Mouse (Mus musculus): ENCODE measurements at regions not wholly inside any gene's neighbourhood (a gene's known extent, or its start where the extent isn't known, plus 50 kb on each side); places are given as distances from the start of the nearest gene placed in this dataset.
A peak's percentile ranks its signal among the peaks of the same experiment; 100 is the strongest.

DNA sequence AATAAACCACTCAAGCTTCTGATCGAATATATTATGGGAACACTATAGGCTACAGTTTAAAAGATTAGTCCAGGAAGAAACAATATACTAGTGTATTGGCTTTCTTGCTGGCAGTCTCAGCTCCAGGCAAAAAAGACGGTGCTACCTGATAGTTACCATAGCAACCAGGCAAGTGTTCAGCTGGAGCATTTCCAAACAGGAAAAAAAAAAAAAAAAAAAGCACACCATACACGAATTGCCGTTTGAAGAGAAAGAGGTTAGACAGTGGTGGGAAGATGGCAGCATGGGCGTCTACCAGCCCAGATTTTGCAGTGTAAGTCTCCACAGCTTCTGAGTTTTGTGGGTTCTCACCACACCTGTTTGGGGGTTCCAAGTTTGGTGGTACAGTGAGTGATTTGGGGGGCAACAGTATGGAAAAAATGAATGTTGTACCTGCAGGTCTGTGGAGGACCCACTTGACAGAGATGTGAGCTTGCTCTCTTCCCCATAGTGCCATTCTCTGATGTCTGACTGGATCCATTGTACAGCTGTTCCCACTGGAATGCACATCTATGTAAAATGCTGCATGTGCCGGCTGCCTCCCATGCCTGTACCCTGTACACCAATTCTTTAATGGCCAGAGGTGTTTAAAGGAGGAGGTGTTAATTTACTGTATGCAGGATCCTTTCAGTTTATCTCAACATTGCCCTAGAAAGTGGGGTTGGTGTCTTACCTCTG lies 89.0 kb upstream of the 4933402D24Rik start:
- peak; percentile 4 for DNase-seq (ENCODE audit: low read depth, low spot score)
- WGBS: 27% methylated on average over 6 of the region's 6 CpGs

- no peak for DNase-seq (ENCODE audit: low read depth, low spot score)
- 39% methylated on average over 5 of the region's 5 CpGs for WGBS
Observed at GRCm38 (mm10) chr1:63857468-63857867, 88.4 kb upstream of the 4933402D24Rik start.

DNA sequence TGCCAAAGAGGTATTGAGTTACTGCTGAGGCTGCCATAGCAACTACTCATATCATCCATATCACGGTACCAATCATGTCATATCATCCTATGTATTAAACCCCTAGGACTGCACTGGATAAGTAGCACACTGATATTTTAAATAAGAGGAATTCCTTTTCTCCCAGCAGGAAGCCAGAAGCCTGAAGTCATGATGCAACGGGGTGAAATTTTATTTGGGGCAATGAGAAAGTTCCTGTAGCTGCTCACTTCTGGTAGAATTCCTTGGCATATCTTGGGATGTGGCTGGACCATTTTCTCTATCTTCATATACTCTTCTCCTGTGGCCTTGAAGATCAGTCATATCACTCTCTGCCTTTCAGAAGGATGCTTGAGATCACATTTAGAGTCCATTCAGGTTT lies 87.3 kb upstream of the 4933402D24Rik start:
- DNase-seq (ENCODE audit: low read depth, low spot score): no peak
- WGBS: 90% methylated on average over 2 of the region's 2 CpGs

- 58% methylated on average over 3 of the region's 3 CpGs for WGBS
- no peak for DNase-seq (ENCODE audit: low read depth, low spot score)
Observed at GRCm38 (mm10) chr1:63854794-63855193, 85.7 kb upstream of the 4933402D24Rik start.

DNA sequence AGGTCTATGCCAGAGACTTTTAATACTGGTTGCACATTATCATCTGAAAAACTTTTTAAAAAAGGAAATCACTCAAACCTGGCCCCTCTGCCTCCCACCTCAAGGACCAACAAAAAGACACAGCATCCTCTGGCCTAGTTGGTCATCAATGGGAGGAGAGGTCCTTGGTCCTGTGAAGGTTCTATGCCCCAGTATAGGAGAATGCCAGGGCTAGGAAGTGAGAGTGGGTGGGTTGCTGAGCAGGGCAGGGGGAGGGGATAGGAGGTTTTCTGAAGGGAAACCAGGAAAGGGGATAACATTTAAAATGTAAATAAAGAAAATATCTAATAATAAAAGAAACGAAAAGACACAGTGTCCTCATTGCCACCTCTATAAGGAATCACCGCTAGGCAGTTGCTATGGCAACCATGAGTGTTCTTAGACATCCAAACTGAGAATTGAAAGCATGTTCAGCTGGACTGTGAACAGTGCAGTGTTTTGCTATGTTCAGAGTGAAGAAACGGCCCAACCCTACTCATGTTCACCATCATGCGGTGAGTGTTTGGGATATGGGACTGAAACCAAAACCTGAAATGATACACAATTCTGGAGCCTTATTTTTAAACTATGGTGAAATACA lies 82.5 kb upstream of the 4933402D24Rik start:
- DNase-seq (ENCODE audit: low read depth, low spot score): no peak
- 82% methylated on average over 4 of the region's 4 CpGs for WGBS

- 37% methylated on average over 3 of the region's 3 CpGs for WGBS
- DNase-seq (ENCODE audit: low read depth, low spot score): no peak
Observed at GRCm38 (mm10) chr1:63850262-63850661, 81.2 kb upstream of the 4933402D24Rik start.

- DNase-seq (ENCODE audit: low read depth, low spot score): no peak
- 81% methylated on average over 5 of the region's 5 CpGs for WGBS
Observed at GRCm38 (mm10) chr1:63828174-63828844, 59.2 kb upstream of the 4933402D24Rik start.

DNA sequence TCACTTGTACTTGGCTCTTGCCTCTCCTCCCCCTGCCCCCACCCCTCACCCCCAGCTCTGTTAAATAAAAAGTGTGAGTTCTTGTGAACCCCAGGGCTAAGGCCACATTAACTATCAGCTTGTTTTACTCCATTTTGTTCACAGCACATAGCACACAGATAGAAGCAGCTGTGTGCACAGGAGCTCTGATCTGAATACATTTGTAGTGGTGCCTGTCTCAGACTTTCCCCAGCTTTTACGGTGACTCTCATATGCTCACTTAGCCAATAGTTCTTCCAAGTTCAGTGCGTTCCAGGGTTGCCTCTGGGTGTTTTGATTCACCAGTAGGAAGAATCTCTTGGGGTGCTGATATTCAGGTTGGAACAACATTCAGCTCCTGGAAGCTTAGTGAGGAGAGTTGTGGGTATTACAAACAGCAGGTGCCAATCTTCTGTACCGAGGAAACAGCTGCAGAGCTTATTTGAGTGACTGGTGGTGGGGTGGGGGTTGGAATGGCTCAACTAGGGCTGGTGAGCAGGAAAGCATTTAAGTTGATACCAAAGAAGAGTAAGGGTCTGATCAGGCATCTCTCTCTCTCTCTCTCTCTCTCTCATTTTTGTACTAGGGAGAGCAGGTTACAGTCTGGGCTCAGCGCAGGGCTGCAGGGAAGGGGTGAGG lies 51.7 kb upstream of the 4933402D24Rik start:
- 67% methylated on average over 4 of the region's 4 CpGs for WGBS
- DNase-seq (ENCODE audit: low read depth, low spot score): no peak

GRCm38 (mm10) chr1:63819536-63820254 lies 50.6 kb upstream of the 4933402D24Rik start:
- DNase-seq (ENCODE audit: low read depth, low spot score): no peak
- 69% methylated on average over 11 of the region's 11 CpGs for WGBS
